Mouse (Mus musculus) neural tube, embryonic 15.5 days (tissue): ENCODE results near the gene Ramp2. TPM values are rescaled to one million over a fixed set of nuclear protein-coding genes. Genes with fewer than 3 reads are reported as not detected.
A peak's percentile ranks its signal among the peaks of the same experiment; 100 is the strongest.

Source experiments
- ATAC-seq: fragments of 200-750 bp; cut with Nextera tagmentation; 2 replicates; pipeline ENCODE4 v1.8.0; 2017; ENCODE audit warnings: mild to moderate bottlenecking, moderate TSS enrichment, moderate library complexity; ENCODE audit not compliant: low FRiP score
- H3K27ac ChIP-seq: fragments of 300-500 bp; sonication (generic); replicated peaks from 2 replicates; pipeline ENCODE4 v1.5.1; 2015; ENCODE audit warnings: mild to moderate bottlenecking, inconsistent platforms
- H3K27me3 ChIP-seq: fragments of 300-500 bp; sonication (generic); replicated peaks from 2 replicates; pipeline ENCODE4 v1.6.1; 2015; ENCODE audit warnings: inconsistent platforms
- H3K36me3 ChIP-seq: fragments of 300-500 bp; sonication (generic); 2 replicates; pipeline ENCODE4 v1.6.1; 2015; ENCODE audit warnings: inconsistent platforms
- H3K4me1 ChIP-seq: fragments of 300-500 bp; sonication (generic); 2 replicates; pipeline ENCODE4 v1.6.1; 2015; ENCODE audit warnings: inconsistent platforms
- H3K4me2 ChIP-seq: fragments of 300-500 bp; sonication (generic); 2 replicates; pipeline ENCODE4 v1.6.1; 2015; ENCODE audit warnings: inconsistent platforms, mild to moderate bottlenecking, moderate library complexity
- H3K4me3 ChIP-seq: fragments of 300-500 bp; sonication (generic); replicated peaks from 2 replicates; pipeline ENCODE4 v1.5.1; 2015; ENCODE audit warnings: mild to moderate bottlenecking, inconsistent platforms
- H3K9ac ChIP-seq: fragments of 300-500 bp; sonication (generic); replicated peaks from 2 replicates; pipeline ENCODE4 v1.6.1; 2015; ENCODE audit warnings: mild to moderate bottlenecking, inconsistent platforms
- H3K9me3 ChIP-seq: fragments of 300-500 bp; sonication (generic); replicated peaks from 2 replicates; pipeline ENCODE4 v1.6.1; 2016; ENCODE audit warnings: inconsistent platforms
- WGBS: fragments of 180-500 bp; shearing (Covaris S2); methylation state at CpG from one replicate; pipeline ENCODE4 v1.1.7; 2015; ENCODE audit warnings: mixed read lengths; 5-methylcytosine and 5-hydroxymethylcytosine counted together
- polyA plus RNA-seq: library from polyadenylated mRNA; unstranded; fragments of >200 nt; fragmentation: Nextera tagmentation; extraction: Ambion mirVana; gene quantifications from 2 replicates; pipeline ENCODE4 v1.2.1, GENCODE M21; 2015

Ramp2 gene
- polyA plus RNA-seq, 1 experiment from 2014 or later: 105 TPM

DNA sequence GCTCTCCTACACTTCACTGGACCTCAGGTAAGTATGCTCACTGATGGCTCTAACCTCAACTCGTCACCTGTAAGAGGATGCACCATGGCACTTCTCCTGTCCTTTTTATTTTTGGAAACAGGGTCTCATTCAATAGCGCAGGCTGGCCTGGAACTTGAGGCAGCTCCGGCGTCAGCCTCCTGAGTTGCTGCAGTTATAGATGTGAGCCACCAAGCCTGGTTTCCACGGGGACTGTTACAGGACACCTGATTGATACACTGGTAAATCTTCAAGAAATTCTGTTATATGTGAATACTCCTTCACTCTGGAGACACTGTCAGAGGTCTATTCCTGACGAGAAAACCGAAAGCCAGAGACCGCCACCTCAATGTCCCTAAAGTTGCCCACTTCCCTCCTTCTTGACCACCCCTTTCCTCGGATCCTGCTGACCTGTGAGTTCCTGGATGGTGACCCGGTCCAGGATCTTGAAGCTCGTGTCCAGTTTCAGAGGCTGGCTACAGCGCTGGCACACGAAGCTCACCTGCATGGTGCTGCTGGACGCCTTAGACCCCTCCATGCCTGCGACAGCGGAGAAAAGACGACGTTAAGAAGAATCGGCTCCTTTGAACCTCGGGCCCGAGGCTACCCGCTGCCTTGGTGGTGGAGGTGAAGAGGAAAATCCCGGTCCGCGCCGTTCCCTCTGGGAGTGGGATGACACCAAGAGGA is 55.6 kb downstream of the Ramp2 start:
- Histone ChIP-seq H3K4me2 (peak overlapping the region; percentile 97), H3K9ac (peak overlapping the region; percentile 89), H3K27ac (peak overlapping the region; percentile 77), H3K9me3 (no peaks in the 10 kb centered on the region), H3K36me3 (peaks cover 21% of the 10 kb centered on the region), H3K27me3 (0 out of 2 replicates have a peak, but pooled peaks cover 2% of the 10 kb centered on the region), H3K4me1 (peaks cover 26% of the 10 kb centered on the region), H3K4me3 (peak overlapping the region; percentile 92)
- ATAC-seq: no peak
- WGBS: 13% methylated on average over 26 of the region's 26 CpGs

DNA sequence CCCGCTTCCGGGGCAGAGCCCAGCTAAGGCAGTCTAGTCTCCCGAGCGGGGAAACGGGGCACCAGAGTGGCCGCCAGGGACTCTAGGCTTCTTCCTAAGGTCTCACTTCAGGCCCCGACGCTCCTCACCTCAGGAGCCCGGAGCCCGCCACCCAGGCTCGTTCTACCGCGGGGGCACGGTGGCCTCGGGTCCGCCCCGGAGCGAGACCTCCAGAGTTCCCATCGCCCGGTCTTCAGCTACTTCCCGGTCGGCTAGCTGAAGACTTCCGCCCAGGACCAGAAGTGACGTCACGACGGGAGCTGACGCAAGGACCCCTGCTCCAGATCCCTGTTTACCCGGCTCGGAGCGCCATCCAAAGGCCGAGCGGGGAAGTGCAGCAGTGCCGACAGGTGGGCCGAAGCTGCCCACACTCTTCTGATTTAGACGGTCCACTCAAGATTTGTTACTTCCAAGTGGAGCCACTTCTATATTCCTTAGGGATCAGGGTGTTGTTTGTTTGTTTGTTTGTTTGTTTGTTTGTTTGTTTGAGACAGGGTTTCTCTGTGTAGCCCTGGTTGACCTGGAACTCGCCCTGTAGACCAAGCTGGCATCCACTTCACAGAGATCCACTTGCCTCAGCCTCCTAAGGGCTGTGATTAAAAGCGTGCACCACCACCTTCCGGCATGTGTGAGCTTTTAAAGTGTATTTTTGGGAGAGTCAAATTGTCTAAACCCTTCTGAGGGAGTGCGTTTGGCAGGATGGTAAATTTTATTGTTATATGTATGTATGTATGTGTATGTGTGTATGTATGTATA is 56.4 kb downstream of the Ramp2 start, which contains the start of gene Becn1:
Gene Becn1 (minus strand): TSS at position 283 of the 795 bp plus-strand sequence.
- Histone ChIP-seq H3K9me3 (no peaks in the 10 kb centered on the region), H3K27me3 (0 out of 2 replicates have a peak, but pooled peaks cover 9% of the 10 kb centered on the region), H3K4me3 (peak within 1 kb of the TSS; percentile 92), H3K9ac (peak within 1 kb of the TSS; percentile 89), H3K4me2 (peak within 1 kb of the TSS; percentile 97), H3K4me1 (peaks cover 26% of the 10 kb centered on the region), H3K36me3 (peaks cover 21% of the 10 kb centered on the region), H3K27ac (peak within 1 kb of the TSS; percentile 77)
- ATAC-seq: peak; percentile 96
- 8% methylated on average over 39 of the region's 39 CpGs for WGBS

DNA sequence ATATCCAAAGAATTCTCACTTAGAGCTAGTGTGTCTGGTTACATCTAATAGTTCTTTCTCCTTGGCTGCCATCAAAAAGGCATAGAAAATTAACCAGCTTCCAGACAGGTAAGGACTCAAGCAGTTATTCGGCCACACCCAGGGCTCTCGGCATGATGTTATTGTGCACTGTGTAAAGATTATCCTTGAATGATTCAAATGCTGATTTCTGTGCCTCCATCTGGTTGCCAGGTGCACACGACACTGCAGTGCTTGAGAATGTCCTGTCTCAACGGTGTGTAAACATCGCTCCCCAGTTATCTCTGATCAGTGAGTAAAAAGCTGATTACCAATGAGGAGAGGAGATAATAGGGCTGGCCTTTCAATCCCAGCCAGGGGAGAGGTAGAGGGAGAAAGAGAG is 61.9 kb downstream of the Ramp2 start:
- no peak for ATAC-seq
- WGBS: 46% methylated on average over 5 of the region's 5 CpGs
- no peaks in the 10 kb centered on the region for H3K36me3 ChIP-seq
- H3K27me3 ChIP-seq: peaks cover 9% of the 10 kb centered on the region; the same call in 1 of the 2 replicates
- H3K9me3 ChIP-seq: no peaks in the 10 kb centered on the region
- no peak overlapping the region for H3K27ac ChIP-seq
- no peak overlapping the region for H3K4me2 ChIP-seq
- H3K4me1 ChIP-seq: no peaks in the 10 kb centered on the region
- no peak overlapping the region for H3K4me3 ChIP-seq
- H3K9ac ChIP-seq: no peak overlapping the region

Other genes with a start within 250 kb of the Ramp2 start
- gene Atp6v0a1, start 236.6 kb upstream of the Ramp2 start, polyA plus RNA-seq: 150 and 167 TPM in 2 replicates
- 11.7 and 12.4 TPM in 2 replicates for gene Naglu, start 176.0 kb upstream of the Ramp2 start, polyA plus RNA-seq
- 0.22 and 0.29 TPM in 2 replicates for gene Hsd17b1, start 167.6 kb upstream of the Ramp2 start, polyA plus RNA-seq
- 37.5 and 39.6 TPM in 2 replicates for gene Coasy, start 163.5 kb upstream of the Ramp2 start, polyA plus RNA-seq
- gene Mlx, start 158.8 kb upstream of the Ramp2 start, polyA plus RNA-seq: 94.2 and 96.6 TPM in 2 replicates
- 17.7 and 22.4 TPM in 2 replicates for gene Psmc3ip, start 150.6 kb upstream of the Ramp2 start, polyA plus RNA-seq
- gene Retreg3, start 126.1 kb upstream of the Ramp2 start, polyA plus RNA-seq: 23.5 and 26.0 TPM in 2 replicates
- gene Tubg1, start 126.1 kb upstream of the Ramp2 start, polyA plus RNA-seq: 68.4 and 73.7 TPM in 2 replicates
- gene Tubg2, start 90.1 kb upstream of the Ramp2 start, polyA plus RNA-seq: 49.9 and 60.7 TPM in 2 replicates
- gene Cntnap1, start 75.5 kb upstream of the Ramp2 start, polyA plus RNA-seq: 11.2 and 12.3 TPM in 2 replicates
- 9.2 and 9.5 TPM in 2 replicates for gene Plekhh3, start 74.7 kb upstream of the Ramp2 start, polyA plus RNA-seq
- 0.51 and 0.70 TPM in 2 replicates for gene Ccr10, start 70.6 kb upstream of the Ramp2 start, polyA plus RNA-seq
- 25.4 and 26.1 TPM in 2 replicates for gene Ezh1, start 19.6 kb upstream of the Ramp2 start, polyA plus RNA-seq
- 123 and 128 TPM in 2 replicates for gene Vps25, start 7.7 kb downstream of the Ramp2 start, polyA plus RNA-seq
- gene Wnk4, start 14.5 kb downstream of the Ramp2 start, polyA plus RNA-seq: 5.1 and 7.0 TPM in 2 replicates
- 0.77 and 0.80 TPM in 2 replicates for gene Cntd1, start 33.0 kb downstream of the Ramp2 start, polyA plus RNA-seq
- 213 and 237 TPM in 2 replicates for gene Coa3, start 33.1 kb downstream of the Ramp2 start, polyA plus RNA-seq
- 172 and 175 TPM in 2 replicates for gene Becn1, start 56.3 kb downstream of the Ramp2 start, polyA plus RNA-seq
- gene Psme3, start 70.2 kb downstream of the Ramp2 start, polyA plus RNA-seq: 108 and 123 TPM in 2 replicates
- 1.5 and 1.7 TPM in 2 replicates for gene Aoc2, start 79.0 kb downstream of the Ramp2 start, polyA plus RNA-seq
- 0.20 and 0.38 TPM in 2 replicates for gene Aoc3, start 84.6 kb downstream of the Ramp2 start, polyA plus RNA-seq
- not detected in 2 replicates for gene G6pc, start 121.5 kb downstream of the Ramp2 start, polyA plus RNA-seq
- gene Aarsd1, start 171.6 kb downstream of the Ramp2 start, polyA plus RNA-seq: 88.1 and 94.0 TPM in 2 replicates
- gene Gm27029, start 178.8 kb downstream of the Ramp2 start, polyA plus RNA-seq: 7.7 and 10.6 TPM in 2 replicates
- 28.7 and 29.0 TPM in 2 replicates for gene Rundc1, start 179.1 kb downstream of the Ramp2 start, polyA plus RNA-seq
- 4.3 and 4.5 TPM in 2 replicates for gene Ptges3l, start 179.3 kb downstream of the Ramp2 start, polyA plus RNA-seq
- 245 and 254 TPM in 2 replicates for gene Rpl27, start 196.3 kb downstream of the Ramp2 start, polyA plus RNA-seq
- 3.9 and 17.0 TPM in 2 replicates for gene Ifi35, start 202.4 kb downstream of the Ramp2 start, polyA plus RNA-seq
- gene Rnd2, start 219.0 kb downstream of the Ramp2 start, polyA plus RNA-seq: 63.6 and 71.7 TPM in 2 replicates
- gene Vat1, start 220.2 kb downstream of the Ramp2 start, polyA plus RNA-seq: 95.4 and 105 TPM in 2 replicates